Mouse (Mus musculus) brown adipose tissue, adult 24 weeks (tissue): ENCODE results near the gene 1110002E22Rik. TPM values are rescaled to one million over a fixed set of nuclear protein-coding genes. Genes with fewer than 3 reads are reported as not detected.

ENCODE experiments used
- H3K27ac ChIP-seq: fragments of 200-500 bp; replicated peaks from 2 replicates; pipeline ENCODE4 v1.5.1; 2012; ENCODE audit warnings: low read depth, mild to moderate bottlenecking, low read length
- H3K4me1 ChIP-seq: fragments of 200-500 bp; 2 replicates; pipeline ENCODE4 v1.6.1; 2012; ENCODE audit warnings: low read length, mixed read lengths; ENCODE audit not compliant: control insufficient read depth, insufficient read depth, insufficient read length
- H3K4me3 ChIP-seq: fragments of 200-500 bp; 2 replicates; pipeline ENCODE4 v1.5.1; 2012; ENCODE audit warnings: low read depth, mild to moderate bottlenecking, low read length, moderate library complexity; ENCODE audit not compliant: insufficient read depth
- polyA plus RNA-seq: library from polyadenylated mRNA; stranded (reverse); fragments of >200 nt; gene quantifications from 2 replicates; pipeline ENCODE4 v1.2.4, GENCODE M21; 2012; ENCODE audit not compliant: missing spikeins, insufficient read depth, insufficient read length

Gene 1110002E22Rik
- polyA plus RNA-seq, 1 experiment, result 0.71 TPM

DNA sequence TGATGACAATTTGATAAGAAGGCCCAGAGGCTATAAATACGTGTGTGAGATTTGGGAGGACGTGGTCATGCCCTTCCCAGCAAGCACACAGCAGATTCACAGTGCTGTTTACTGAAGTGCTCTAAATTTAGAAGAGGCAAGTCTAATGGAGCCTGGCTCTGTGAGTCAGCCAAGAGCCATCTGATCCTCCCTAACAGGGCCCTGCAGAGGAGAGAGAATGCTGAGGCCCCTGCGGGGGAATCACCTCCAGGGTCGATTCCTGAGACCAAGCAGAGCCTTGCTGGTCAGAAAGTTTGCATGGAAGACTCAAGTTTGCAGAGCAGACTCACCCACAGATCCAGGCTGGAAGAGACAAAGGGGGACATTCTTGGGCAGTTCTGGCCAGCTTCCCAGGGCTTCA is 10.9 kb upstream of the 1110002E22Rik start:
- Histone ChIP-seq H3K27ac (no peak overlapping the region), H3K4me3 (no peak overlapping the region), H3K4me1 (no peaks in the 10 kb centered on the region)

DNA sequence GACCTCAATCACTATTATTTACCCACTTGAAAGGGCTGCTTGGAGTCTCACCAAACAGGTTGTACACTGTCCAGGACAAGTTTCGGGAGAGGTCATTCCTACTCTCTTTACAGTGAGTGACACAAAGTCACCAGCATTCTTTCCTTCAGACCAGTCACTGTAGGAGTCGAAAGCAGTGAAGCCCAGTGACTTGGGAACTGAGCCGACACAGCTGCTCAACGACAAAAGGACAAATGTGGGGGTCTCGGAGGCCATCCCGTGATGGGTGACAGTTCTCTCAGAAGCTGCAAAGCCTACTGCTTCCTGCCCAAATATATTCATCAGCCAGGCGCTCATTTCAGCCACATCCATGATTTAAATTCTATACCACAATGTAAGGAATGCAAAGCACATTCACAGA is 7.9 kb upstream of the 1110002E22Rik start:
- no peak overlapping the region for H3K4me3 ChIP-seq
- H3K27ac ChIP-seq, result no peak overlapping the region
- no peaks in the 10 kb centered on the region for H3K4me1 ChIP-seq

DNA sequence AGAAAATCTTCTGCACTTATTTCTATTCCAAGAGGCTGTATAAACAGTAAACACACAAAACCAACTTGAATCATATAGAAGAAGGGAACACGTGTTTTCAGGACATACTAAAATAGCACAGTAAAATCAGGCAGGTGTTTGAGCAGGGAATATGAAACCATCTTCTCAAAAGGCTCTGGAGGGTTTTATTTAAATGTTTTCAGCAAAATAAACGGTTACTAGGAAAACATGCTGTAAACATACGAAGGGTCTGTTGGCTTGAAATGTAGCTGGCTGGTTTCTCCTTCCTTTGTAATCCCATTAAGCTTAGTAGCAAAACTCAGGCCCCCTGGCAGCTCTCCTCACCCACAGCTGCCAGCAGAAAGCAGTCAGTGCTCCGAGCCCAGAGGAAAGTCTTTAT is 6.6 kb upstream of the 1110002E22Rik start:
- no peak overlapping the region for H3K27ac ChIP-seq

DNA sequence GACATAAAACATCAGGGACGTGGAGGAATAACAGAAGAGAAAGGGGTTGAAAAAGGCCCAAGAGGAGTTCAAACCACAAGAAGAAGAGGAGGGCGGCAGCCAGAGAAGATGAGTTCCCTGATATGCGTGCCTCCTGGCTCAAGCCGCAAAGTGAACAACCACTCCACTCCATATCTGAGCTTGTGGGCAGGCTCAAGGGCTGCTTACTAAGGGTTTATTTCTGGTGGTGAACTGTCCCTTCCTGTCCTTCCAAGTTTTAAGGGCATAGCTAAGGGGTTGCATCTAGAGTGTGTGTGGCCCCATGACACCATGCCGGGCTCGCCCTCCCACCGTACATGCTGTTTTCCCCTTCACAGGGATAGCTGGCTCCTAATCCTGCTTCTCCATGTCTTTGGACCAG is 4.4 kb upstream of the 1110002E22Rik start:
- no peak overlapping the region for H3K27ac ChIP-seq
- no peak overlapping the region for H3K4me3 ChIP-seq

More for the DNA sequence above, 6.6 kb upstream of the 1110002E22Rik start:
- H3K4me1 ChIP-seq, result no peaks in the 10 kb centered on the region
- H3K4me3 ChIP-seq, result no peak overlapping the region

DNA sequence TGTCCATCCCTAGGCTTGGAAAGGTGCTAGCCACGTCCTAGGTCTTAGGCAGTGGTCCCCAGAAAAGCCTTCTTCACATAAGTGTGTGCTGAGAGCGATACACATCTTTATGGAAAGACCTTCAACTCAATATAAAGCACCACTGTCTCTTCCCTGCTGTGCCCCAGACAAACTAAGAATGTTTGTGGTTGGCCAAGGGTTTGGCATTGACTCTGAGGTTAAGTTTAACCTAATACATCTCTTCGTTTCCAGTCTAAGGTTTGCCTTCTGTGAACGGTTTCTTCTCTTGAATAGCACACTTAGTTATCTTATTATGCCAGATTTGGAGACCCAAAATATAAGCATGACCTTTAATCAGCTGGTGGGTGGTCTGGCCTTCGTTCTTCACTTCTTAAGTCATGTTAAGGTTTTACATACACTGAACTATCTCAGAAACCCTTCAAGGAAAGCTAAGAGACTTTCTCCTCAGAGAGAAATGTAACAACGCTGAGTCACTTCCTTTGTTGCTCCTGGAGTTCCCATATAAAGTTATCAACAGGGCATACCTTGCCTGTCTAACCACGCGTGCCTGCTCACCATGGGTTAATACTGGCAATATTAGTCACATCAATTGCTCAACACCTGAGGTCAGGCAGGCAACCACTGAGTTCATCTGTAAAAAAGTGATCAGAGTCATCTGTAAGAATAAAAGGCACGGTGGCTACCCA is 3.5 kb upstream of the 1110002E22Rik start:
- peaks cover 3% of the 10 kb centered on the region for H3K4me1 ChIP-seq
- H3K27ac ChIP-seq, result no peak overlapping the region
- no peak overlapping the region for H3K4me3 ChIP-seq

More for the DNA sequence above, 4.4 kb upstream of the 1110002E22Rik start:
- peaks cover 3% of the 10 kb centered on the region for H3K4me1 ChIP-seq

DNA sequence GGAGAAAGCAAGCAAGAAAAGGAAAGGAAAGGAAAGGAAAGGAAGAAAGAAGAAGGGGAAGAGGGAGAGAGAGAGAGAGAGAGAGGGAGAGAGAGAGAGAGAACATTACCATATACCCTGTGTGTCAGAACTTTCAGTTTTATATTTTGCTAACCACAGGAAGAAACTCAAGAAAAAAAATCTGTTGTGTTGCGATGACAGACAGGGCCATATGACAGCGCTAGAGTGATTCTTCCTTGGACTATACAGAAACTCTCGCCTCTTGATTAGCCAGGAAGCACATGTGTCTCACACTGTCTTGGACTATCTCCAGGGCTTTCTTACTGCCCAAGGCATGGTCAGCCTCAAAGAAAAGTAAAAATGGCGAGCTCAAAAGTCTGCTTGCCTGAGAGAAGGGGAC is 2.2 kb upstream of the 1110002E22Rik start:
- no peak overlapping the region for H3K4me3 ChIP-seq
- H3K27ac ChIP-seq, result no peak overlapping the region
- H3K4me1 ChIP-seq, result peaks cover 3% of the 10 kb centered on the region

DNA sequence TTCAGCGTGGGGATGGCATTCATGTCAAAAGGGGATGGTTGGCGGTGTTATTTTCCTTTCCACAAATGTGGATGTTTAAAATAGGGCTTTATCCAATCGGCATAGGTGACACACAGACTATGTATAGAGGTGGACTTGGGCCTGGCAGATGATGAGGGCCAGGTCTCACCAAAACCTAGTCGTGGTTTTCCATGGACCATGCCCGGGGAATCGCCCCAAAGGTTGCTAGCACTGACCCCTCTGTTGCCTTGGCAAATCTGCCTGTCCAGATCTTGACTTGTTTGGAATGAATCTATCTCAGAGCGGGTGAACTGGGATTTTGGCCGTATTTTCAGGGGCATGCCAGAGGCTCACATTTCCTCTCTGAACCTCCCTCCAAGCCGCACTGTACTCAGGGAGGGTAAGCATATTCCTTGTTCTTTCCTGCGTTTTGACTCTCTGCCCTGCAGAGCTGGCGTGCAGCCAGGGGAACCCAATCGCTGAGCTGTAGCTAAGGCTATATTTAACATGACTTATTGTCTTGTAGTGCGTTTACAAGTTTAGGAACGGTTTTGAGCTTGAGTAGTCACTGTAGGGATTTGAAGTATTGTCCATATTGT is 1.0 kb upstream of the 1110002E22Rik start:
- H3K4me1 ChIP-seq, result peaks cover 3% of the 10 kb centered on the region
- no peak overlapping the region for H3K4me3 ChIP-seq
- no peak overlapping the region for H3K27ac ChIP-seq

DNA sequence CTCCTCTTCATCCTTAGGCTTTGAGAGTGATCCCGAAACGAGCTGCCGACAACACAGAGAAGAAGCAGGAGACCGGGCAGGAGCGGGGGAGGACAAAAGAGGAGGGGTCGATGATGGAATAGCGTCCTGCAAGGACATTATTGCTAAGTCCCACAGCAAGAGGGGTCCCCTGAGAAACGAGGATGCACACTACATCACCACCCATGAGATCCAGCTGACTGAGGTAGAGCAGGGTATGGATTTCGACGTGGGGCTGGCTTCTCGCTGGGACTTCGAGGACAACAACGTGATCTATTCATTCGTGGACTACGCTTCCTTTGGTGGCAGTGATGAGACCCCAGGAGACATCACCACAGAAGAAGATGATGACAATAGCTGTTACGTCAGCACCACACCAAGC is 1.1 kb downstream of the 1110002E22Rik start:
- Histone ChIP-seq H3K4me3 (no peak overlapping the region), H3K27ac (no peak overlapping the region), H3K4me1 (peaks cover 3% of the 10 kb centered on the region)

DNA sequence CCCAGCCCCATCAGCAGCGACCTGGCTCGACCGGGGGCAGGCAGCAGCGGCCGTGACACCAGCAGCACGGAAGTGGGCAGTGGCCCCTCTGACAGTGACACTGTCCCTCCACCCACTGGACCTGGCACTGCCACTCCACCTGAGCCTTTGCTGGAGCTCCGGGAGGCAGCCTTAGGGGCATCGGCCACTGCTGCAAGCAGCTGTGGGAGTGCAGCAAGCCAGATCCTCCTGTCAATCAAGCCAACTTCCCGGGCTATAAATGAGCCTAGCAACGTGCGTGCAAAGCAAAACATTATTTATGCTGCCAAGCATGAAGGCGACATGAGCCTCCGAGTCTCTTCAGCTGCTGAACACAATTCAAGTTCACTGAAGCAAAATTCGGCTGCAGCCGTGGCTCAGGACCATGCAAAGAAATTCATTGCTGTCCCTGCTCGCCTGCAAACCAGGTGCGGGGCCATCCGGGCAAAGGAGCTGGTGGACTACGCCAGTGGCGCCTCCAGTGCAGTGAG is 1.6 kb downstream of the 1110002E22Rik start:
- Histone ChIP-seq H3K4me1 (peaks cover 3% of the 10 kb centered on the region), H3K4me3 (no peak overlapping the region), H3K27ac (no peak overlapping the region)

DNA sequence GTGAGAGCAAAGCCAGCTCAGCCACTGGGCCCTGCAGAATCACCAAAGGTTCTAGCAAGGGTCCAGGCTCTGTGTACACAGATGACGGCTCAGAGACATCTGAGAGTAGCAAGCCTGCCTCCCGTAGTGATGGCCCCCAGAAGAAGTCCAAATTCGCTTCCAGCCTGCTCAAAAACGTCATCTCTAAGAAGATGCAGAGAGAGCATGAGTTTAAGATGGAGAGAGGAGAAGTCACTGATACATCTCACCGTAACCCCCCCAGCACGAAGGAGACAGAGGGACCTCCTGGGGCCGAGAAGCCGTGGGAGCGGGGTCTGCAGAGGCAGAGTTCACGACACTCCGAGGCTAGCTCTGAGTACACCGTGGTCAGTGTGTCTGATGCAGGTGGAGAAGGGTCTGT is 2.4 kb downstream of the 1110002E22Rik start, which contains the start of gene Gm5105:
Gene Gm5105, minus strand, starts transcription at position 101 of the 400 bp plus-strand sequence.
- no peak within 1 kb of the TSS for H3K27ac ChIP-seq
- H3K4me1 ChIP-seq, result peaks cover 3% of the 10 kb centered on the region
- H3K4me3 ChIP-seq, result no peak within 1 kb of the TSS

DNA sequence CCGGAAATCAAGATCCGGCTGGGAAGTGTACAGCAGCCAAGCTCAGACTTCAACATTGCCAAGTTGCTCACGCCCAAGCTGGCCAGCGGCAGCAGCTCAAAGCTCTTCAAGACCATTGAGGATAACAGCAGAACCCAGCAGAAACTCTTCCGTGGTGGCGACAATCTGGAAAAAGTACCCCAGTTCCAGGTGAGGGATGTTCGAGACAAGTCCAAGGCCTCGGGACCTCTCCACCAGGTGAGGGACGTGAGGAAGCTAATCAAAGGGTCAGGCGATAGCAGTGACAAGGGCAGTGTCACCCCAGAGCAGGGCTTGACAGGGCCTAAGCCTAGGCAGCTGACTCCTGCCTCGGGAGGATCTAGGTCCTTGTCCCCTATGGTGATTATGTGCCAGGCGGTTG is 3.3 kb downstream of the 1110002E22Rik start:
- Histone ChIP-seq H3K27ac (no peak overlapping the region), H3K4me3 (no peak overlapping the region), H3K4me1 (peaks cover 3% of the 10 kb centered on the region)

DNA sequence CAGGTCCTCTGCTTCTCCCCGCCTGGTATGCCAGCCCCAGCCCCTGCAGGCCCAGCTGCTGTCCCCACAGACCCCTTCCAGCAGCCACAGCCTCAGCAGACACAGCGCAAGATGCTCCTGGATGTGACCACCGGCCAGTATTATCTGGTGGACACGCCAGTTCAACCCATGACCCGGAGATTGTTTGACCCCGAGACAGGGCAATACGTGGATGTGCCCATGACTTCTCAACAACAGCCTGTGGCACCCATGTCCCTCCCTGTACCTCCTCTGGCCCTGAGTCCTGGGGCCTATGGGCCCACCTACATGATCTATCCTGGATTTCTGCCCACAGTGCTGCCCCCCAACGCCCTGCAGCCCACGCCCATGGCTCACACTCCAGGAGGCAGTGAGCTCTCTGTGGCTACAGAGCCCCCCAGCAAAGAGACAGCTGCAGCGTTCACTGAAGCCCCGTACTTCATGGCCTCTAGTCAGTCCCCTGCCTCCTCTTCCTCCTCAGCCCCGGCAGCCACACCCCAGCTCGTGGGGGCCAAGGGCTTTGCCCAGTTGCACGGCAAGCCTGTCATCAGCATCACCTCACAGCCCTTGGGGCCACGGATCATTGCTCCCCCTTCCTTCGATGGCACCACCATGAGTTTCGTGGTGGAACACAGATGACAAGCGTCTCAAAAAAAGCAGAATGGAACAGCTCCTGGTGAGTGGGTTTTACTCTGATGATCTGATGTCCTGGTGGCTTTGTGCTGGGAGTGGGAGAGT is 5.1 kb downstream of the 1110002E22Rik start:
- Histone ChIP-seq H3K4me1 (peaks cover 2% of the 10 kb centered on the region; the same call in 1 of the 2 replicates), H3K4me3 (no peak overlapping the region), H3K27ac (no peak overlapping the region)

DNA sequence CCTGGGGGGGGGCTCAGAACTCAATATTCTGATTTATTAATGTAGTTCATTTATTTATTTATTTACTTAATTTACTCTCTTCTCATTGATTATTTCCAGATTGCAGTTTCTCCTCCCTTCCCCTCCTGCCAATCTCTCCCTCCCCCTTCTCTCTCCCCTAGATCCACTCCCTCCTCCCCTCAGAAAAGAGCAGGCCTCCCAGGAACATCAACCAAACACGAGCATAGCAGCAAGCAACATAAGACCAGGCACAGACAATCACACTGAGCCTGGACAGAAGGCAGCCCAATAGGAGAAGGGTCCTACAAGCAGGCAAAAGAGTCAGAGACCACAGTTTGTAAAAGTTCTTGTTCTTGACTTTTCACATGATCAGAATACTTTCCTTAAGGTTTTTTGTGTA is 6.2 kb downstream of the 1110002E22Rik start:
- Histone ChIP-seq H3K4me3 (no peak overlapping the region), H3K4me1 (no peaks in the 10 kb centered on the region), H3K27ac (no peak overlapping the region)

DNA sequence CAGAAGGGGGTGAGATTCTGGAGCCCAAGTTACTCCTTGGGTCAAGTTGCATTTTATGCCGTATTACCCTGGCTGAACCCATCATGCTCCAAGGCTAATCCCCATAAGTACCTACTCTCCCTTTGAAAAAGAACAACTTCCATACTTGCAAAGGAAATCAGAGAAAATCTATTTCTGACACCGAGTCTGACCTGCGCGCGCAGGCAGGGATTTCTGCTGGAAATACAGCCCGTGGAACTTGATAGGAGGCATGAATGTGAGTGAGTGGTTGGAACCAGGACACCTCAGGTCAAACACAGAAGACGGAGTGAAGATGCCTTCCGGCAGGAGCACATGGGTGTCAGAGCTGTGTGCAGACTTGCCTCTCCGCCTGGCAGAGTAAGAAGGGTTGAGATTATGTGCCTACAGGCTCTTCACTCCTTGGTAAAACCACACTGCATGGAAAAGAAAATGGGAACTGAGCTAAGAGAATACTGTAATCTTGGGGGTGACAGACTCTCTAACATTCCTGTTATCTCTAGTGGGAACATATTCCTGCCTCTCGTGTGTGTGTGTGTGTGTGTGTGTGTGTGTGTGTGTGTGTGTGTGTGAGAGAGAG is 6.7 kb downstream of the 1110002E22Rik start:
- Histone ChIP-seq H3K27ac (no peak overlapping the region), H3K4me3 (no peak overlapping the region), H3K4me1 (no peaks in the 10 kb centered on the region)

DNA sequence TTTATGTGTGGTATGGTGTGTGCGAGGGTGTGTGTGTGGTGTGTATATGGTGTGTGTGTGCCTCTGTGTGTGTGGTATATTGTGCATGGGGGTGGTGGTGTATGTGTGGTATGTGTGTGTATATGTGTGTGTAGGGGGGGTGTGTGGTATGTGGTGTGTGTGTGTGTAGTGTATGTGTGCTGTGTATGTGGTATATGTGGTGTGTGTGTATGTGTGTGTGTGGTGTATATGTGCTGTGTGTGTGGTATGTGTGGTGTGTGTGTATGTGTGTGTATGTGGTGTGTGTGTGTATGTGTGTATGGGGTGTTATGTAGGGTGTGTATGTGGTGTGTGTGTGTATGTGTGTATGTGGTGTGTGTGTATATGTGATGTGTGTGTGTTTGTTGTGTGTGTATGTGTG is 9.4 kb downstream of the 1110002E22Rik start:
- Histone ChIP-seq H3K27ac (no peak overlapping the region), H3K4me1 (no peaks in the 10 kb centered on the region), H3K4me3 (no peak overlapping the region)
